Mouse (Mus musculus): ENCODE data around the gene Eml1. TPM values are rescaled to one million over a fixed set of nuclear protein-coding genes. Genes with fewer than 3 reads are reported as not detected.

Gene Eml1
- polyA plus RNA-seq, 1 experiment, result 40.5 TPM

DNA sequence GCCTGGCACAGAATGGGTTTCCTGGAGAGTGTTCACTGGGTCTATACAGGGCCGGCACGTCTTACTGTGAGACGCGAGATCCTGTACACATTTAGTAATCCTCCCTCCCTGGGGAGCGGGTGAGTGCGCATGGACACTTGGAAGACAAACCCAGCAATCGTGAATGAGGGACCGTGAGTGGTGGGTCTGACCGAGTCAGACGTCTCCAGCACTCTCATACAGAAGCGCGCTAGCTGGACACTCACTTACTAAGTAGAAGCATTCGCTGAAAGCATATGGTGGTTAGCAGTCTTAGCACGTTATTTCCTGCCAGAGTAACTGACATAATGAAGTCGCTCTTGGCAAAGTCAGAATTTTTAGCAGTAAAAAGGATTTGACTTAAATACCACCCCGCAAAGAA, 62.3 kb downstream of the Eml1 start:
- no peak overlapping the region for H3K4me3 ChIP-seq (ENCODE audit: insufficient read depth, low read length)
- no peak overlapping the region for H3K27ac ChIP-seq (ENCODE audit: insufficient read depth, low read length)
- H3K4me1 ChIP-seq (ENCODE audit: control insufficient read depth, insufficient read depth, low read length), result peaks cover 4% of the 10 kb centered on the region; the same call in 1 of the 2 replicates
- TF ChIP-seq CTCF (IDR thresholded peaks at IDR 0.05; ENCODE audit: borderline replicate concordance, insufficient read depth, low read length) (no peak), POLR2A (IDR thresholded peaks at IDR 0.05; ENCODE audit: low read depth, low read length) (no peak)

DNA sequence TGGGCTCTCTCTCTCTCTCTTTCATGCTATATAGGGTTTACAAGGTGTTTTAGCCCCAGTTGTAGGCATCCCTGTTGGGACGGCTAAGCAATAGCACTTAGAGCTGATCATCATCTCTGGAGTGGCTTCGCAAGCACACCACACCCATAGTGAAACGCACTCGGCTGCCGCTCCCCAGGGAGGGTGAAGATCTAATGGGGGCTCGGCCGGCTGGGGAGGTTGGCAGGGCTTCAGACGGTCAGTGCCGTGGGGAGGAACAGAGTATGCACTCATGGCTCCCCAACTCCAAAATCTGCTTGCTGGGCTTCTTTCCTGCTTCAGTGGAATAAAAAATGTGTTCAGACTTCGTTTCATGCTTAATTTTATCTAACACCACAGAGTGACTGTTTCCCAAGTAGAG, 62.7 kb downstream of the Eml1 start:
- TF ChIP-seq POLR2A (IDR thresholded peaks at IDR 0.05; ENCODE audit: low read depth, low read length), result no peak
- no peak for TF ChIP-seq CTCF (IDR thresholded peaks at IDR 0.05; ENCODE audit: borderline replicate concordance, insufficient read depth, low read length)
- H3K4me3 ChIP-seq (ENCODE audit: insufficient read depth, low read length), result no peak overlapping the region
- no peak overlapping the region for H3K27ac ChIP-seq (ENCODE audit: insufficient read depth, low read length)
- H3K4me1 ChIP-seq (ENCODE audit: control insufficient read depth, insufficient read depth, low read length), result peaks cover 4% of the 10 kb centered on the region; the same call in 1 of the 2 replicates

DNA sequence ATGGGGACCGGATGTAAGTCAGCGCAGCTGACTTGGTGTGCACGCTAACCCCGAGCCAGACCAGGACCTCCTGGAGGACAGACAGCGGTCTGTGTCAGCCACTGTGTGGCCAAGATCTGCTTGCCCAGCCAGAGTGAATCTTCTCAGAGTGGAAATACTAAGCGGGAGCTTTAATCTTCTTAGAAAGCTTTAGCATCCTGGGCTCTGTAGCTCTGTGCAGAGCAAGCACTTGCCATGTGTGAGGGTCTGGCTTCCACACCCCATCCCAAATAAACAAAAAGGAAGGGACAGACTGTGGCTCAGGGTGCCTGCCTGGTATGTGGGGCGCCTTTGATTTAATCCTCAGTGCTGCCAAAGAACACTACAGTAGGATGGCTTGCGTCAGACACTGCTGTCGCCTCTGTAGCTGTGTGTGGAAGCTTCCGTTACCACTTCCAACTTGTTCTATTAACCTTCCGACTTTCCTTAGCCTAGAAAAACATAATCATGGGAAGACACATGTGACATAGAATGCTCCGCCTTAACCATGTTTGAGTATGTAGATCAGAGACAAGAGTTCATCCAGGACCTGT, 64.8 kb downstream of the Eml1 start:
- TF ChIP-seq POLR2A (IDR thresholded peaks at IDR 0.05; ENCODE audit: low read depth, low read length) (no peak), CTCF (IDR thresholded peaks at IDR 0.05; ENCODE audit: borderline replicate concordance, insufficient read depth, low read length) (no peak)
- no peak overlapping the region for H3K4me3 ChIP-seq (ENCODE audit: insufficient read depth, low read length)
- H3K27ac ChIP-seq (ENCODE audit: insufficient read depth, low read length), result no peak overlapping the region
- H3K4me1 ChIP-seq (ENCODE audit: control insufficient read depth, insufficient read depth, low read length), result peaks cover 4% of the 10 kb centered on the region; the same call in 1 of the 2 replicates

DNA sequence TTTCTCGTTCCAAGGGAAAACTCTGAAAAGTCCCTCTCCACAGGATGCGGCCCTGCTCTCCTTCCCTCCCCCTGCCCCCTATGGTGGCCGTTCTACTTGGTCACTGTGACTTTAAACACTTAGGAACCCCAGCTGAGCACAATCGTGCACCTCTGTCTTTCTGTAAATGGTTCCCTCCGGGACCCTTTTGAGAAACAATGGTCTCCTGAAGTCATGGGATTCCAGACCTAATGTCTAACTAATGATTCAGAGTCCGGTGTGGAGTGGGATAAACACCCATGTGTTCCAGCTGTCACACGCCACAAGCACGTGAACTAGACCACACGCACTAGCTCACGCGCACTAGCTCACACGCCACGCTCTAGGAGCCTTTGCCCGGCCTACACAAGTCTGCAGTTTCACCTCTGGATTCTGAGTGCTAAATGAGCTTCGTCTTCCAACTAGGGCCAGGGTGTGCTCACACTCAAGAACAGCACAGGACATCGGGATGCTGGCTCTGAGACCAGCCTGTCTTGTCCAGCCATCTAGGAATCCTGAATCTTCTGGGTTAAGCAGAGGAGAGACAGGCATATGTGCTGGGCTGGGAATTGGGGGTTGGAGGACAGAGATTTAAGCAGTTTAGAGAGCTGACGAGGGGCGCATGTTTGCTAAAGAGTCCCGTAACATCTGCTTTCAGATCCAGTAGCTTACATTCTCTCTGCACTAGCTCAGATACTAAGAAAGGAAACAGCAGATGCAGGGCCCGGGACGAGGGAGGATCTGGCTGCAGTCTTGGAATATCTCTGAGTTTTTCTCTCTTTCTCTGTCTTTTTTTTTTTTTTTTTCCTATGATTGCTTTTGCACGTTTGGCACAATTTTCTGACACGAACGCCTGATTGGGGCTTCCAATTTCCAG, 65.5 kb downstream of the Eml1 start:
- TF ChIP-seq CTCF (IDR thresholded peaks at IDR 0.05; ENCODE audit: borderline replicate concordance, insufficient read depth, low read length) (no peak), POLR2A (IDR thresholded peaks at IDR 0.05; ENCODE audit: low read depth, low read length) (no peak)
- H3K27ac ChIP-seq (ENCODE audit: insufficient read depth, low read length), result peak overlapping the region; percentile 15
- peaks cover 4% of the 10 kb centered on the region; the same call in 1 of the 2 replicates for H3K4me1 ChIP-seq (ENCODE audit: control insufficient read depth, insufficient read depth, low read length)
- no peak overlapping the region for H3K4me3 ChIP-seq (ENCODE audit: insufficient read depth, low read length)

DNA sequence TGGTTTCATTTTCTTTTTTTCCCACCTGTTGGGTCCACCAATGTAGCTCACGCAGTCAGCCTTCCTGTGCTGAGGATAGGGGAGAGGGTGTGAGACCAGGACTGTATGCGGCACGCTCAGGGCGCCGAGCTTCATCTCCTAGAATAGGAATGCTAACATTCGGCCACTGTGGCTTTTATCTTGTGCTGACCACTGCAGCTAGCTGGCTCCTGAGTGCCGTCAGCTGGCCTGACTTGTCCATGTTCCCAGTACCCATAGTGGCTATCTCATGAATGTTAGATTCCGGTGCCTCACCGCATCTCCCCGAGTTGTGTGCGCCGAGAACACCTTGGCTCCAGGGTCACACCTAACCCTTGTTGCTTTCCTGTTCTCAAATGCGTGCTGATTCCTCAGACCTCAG, 66.7 kb downstream of the Eml1 start:
- Histone ChIP-seq H3K27ac (ENCODE audit: insufficient read depth, low read length) (no peak overlapping the region), H3K4me1 (ENCODE audit: control insufficient read depth, insufficient read depth, low read length) (peaks cover 4% of the 10 kb centered on the region; the same call in 1 of the 2 replicates), H3K4me3 (ENCODE audit: insufficient read depth, low read length) (no peak overlapping the region)
- TF ChIP-seq CTCF (IDR thresholded peaks at IDR 0.05; ENCODE audit: borderline replicate concordance, insufficient read depth, low read length), result no peak
- no peak for TF ChIP-seq POLR2A (IDR thresholded peaks at IDR 0.05; ENCODE audit: low read depth, low read length)

DNA sequence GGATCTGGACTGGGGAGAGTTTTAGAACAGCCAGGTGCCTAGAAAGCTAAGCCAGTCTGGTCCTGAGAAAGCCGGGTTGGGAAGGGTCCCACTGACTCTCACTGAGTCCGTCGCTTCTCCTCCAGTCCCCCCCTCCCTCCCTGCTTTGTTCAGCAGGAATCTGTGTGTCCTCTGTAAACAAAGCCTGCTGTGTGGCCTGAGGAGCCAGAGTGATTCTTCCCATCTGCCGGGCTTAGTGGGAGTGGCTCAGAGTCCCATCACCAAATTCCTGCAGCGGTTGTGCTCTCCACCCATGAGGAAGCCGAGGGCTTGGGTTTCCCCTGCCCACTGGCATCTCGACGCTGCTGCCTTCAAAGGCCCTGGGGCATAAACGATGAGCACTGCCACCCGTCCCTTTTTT, 72.5 kb downstream of the Eml1 start:
- H3K4me3 ChIP-seq (ENCODE audit: insufficient read depth, low read length), result no peak overlapping the region
- no peak overlapping the region for H3K27ac ChIP-seq (ENCODE audit: insufficient read depth, low read length)
- H3K4me1 ChIP-seq (ENCODE audit: control insufficient read depth, insufficient read depth, low read length), result no peaks in the 10 kb centered on the region
- no peak for TF ChIP-seq POLR2A (IDR thresholded peaks at IDR 0.05; ENCODE audit: low read depth, low read length)
- no peak for TF ChIP-seq CTCF (IDR thresholded peaks at IDR 0.05; ENCODE audit: borderline replicate concordance, insufficient read depth, low read length)

DNA sequence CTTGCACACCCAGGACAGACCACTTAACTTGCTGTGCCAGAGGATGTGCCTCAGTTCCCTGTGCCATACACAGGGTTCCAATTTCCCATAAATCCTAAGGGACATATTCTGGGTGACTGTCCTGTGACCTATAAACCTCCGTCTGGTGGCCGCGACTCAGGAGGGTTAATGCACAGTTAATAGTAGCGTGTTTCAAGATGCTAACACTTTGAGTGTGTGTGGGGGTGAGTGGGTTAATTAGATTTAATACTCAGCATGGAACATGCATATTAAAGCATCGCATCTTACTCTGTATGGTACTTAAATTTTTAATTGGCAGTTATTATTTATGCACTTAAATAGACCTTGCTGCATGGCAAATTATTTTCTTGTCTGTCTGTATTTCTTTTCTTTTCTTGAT, 73.0 kb downstream of the Eml1 start:
- Histone ChIP-seq H3K4me3 (ENCODE audit: insufficient read depth, low read length) (no peak overlapping the region), H3K27ac (ENCODE audit: insufficient read depth, low read length) (no peak overlapping the region), H3K4me1 (ENCODE audit: control insufficient read depth, insufficient read depth, low read length) (no peaks in the 10 kb centered on the region)
- TF ChIP-seq POLR2A (IDR thresholded peaks at IDR 0.05; ENCODE audit: low read depth, low read length) (no peak), CTCF (IDR thresholded peaks at IDR 0.05; ENCODE audit: borderline replicate concordance, insufficient read depth, low read length) (no peak)

DNA sequence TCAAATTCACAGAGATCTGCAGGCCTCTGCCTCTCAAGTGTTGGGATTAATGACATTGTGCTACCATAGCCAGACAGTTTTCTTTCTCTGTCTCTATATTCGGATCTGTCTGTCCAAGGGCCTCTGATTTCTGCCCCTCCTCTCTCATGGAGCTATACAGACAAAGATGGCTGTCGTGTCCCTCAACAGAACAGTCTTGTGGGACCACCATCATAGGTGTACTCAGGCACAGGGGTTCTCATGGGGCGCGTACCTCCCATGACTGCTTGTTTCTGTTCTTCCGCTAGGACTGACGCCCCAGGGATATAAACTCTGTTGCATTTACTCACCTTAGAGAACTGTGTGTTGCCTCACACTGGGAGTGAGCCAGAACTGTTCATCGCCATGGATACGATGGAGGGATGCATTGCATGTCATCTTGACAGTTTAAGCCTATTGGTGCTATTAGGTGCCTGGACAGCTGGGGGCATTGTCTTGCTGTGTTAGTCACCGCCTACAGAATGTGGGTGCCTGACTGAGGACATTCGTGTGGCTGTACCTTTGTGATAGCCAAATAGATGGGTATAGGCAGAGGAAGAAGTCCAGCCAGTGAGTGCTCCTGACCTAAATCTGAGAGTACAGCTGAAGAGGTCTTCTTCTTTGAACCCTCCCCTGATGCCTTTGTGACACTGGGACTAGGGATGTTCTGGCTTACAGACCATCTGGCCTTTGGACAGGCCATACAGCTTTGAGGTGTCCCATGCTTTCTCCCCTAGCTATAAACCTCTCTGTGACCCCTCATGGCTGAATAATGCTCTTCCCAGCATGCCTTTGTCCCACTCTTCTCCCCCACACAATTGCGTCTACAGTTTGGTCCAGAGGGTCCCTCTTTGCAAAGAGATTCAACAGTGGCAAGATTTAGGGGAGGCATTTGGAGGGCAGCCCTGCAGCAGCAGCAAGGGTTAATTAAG, 73.7 kb downstream of the Eml1 start:
- TF ChIP-seq POLR2A (IDR thresholded peaks at IDR 0.05; ENCODE audit: low read depth, low read length) (no peak), CTCF (IDR thresholded peaks at IDR 0.05; ENCODE audit: borderline replicate concordance, insufficient read depth, low read length) (no peak)
- no peaks in the 10 kb centered on the region for H3K4me1 ChIP-seq (ENCODE audit: control insufficient read depth, insufficient read depth, low read length)
- H3K27ac ChIP-seq (ENCODE audit: insufficient read depth, low read length), result no peak overlapping the region
- H3K4me3 ChIP-seq (ENCODE audit: insufficient read depth, low read length), result no peak overlapping the region

DNA sequence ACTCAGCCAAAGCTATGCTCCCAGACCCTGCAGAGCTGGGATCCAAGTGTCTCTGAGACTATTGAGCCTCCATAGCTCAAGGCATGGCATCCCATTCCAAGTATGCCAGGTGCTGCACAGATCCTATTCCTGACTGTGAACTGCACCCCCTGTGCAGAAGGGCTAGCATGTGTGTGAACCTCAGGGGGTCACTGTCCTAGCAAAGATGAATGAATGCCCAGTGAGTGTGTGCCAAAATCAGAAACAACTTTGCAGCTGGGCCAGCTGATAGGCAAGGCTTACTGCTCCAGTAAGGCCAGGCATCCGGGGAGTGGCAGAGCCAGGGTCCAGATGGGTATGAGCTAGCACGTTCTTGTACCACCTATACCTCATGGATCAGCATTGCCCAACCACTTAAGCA, 76.0 kb downstream of the Eml1 start:
- H3K4me3 ChIP-seq (ENCODE audit: insufficient read depth, low read length), result no peak overlapping the region
- no peak overlapping the region for H3K27ac ChIP-seq (ENCODE audit: insufficient read depth, low read length)
- H3K4me1 ChIP-seq (ENCODE audit: control insufficient read depth, insufficient read depth, low read length), result no peaks in the 10 kb centered on the region
- no peak for TF ChIP-seq POLR2A (IDR thresholded peaks at IDR 0.05; ENCODE audit: low read depth, low read length)
- TF ChIP-seq CTCF (IDR thresholded peaks at IDR 0.05; ENCODE audit: borderline replicate concordance, insufficient read depth, low read length), result no peak

Measured in embryonic fibroblast, embryonic 13.5 days (primary cell).